Mouse (Mus musculus) neutrophil, adult 65 days (primary cell): ENCODE data around the gene Prdx5. TPM values are rescaled to one million over a fixed set of nuclear protein-coding genes. Genes with fewer than 3 reads are reported as not detected.

Source experiments
- total RNA-seq: library from RNA; stranded (reverse); gene quantifications from 2 replicates; pipeline ENCODE4 v1.2.4, GENCODE M21; 2023

The Prdx5 gene
- total RNA-seq = 1,349 and 1,444 TPM in 2 replicates

GRCm38 (mm10) chr19:6909507-6910289 is at the start of gene Prdx5, which contains the start of gene Trmt112:
TSS of gene Prdx5 (minus strand) at chr19:6910106.
TSS of gene Trmt112 (plus strand) at chr19:6909698.

DNA sequence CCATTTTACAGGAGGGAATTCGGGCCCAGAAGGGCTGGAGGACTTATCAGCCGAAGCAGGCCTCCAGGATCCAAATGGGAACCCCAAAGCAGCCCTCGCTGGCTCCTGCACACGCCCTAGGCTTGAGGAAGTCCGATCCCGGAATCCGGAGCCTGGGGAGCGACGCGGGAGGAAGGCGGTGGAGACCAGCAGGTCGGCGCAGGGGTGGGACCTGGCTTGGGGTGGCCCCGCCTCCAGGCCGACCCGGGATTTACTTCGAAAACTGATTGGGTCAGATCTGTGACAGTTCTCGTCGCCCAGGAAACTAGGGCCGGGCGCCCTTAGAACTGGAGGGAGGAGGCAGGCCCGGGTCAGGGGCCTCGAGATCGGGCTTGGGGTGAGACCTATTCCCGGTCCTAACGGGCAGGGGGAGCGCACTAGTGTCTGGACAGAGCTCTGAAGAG is 32.4 kb upstream of the Prdx5 start, which contains the start of gene Gpr137:
Gene Gpr137 (minus strand): TSS at position 232 of the 443 bp plus-strand sequence.

DNA sequence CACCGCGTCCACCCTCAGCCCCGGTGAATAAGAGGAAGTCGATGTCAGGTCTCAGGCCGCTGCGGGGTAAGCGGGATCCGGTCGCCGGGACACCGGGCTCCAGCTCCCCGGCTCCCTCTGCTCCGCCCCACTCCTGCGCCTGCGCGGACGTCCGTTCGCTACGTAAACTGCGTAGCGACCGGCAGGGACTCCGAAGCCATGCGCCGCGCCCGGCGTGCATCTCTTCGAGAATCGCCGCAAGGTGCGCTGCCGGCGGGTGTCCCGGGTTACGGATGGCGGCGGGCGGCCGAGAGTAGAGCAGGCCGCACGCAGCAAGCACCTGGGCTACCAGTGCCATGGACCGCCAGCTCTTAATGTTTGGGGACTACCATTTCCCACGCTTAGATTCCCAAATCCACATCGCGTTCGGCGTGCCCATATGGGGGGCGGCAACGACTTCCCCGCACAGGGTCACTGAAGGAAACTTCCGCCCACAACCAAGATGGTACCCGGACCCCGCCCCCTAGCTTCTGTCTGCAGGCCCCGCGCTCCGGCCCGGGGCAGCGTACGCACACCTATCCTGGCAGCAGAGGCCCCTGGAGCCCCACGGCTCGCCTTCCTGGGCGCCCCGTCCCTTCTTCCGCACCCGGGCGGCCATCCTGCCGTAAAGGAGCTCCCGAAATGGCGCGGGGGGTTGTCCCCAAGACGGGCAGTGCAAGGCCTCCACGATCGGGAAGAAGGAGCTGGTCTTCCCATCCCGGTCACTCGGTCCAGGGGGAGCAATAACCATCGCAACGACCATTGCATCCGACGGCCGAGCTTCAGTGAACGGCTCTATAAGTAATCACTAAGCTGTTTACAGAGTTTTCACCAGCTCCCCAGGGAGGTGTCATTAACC is 31.7 kb upstream of the Prdx5 start, which contains the start of gene Bad:
Gene Bad (plus strand): TSS at position 490 of the 877 bp plus-strand sequence.

DNA sequence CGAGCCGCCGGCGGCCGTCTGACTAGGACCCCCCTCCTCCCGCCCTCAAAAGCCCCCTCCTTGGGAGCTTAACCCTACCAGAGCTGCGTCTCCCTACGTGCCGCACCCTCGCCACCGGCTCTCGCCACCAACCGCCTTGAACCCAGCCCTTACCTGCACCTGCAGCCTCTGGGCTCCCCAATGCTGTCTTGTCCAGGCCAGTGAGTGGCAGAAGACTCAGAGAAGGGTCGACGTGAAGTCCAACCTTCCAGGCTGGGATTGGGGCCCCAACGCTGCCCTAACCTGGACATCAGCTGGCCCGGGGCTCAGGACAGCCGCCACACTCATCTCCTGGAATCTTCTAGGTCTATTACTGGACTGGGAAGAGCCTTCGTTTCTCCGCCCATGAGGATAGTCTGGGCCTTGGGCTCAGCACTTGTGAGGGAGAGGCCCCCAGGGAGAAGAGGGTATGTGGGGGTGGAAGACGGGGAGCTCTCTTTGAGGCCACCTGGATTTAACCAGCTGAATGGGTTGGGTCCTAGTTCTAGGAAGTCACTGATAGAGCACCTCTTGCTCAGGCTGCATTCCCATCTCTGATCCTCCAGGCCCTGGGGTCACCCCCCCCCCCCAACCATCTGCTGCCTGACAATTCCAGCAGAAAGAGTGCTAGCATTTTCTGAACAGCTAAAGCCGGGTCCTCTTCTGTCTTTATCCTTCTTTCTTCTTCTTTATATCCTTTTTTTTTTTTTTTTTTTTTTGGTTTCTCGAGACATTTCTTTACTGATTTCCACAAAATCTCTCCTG is 24.5 kb upstream of the Prdx5 start, which contains the start of gene Kcnk4:
Gene Kcnk4 (minus strand): TSS at position 321 of the 783 bp plus-strand sequence.

GRCm38 (mm10) chr19:6925307-6925573 is 15.3 kb upstream of the Prdx5 start, which contains the start of gene Catsperz:
TSS of gene Catsperz (minus strand) at chr19:6925380.

DNA sequence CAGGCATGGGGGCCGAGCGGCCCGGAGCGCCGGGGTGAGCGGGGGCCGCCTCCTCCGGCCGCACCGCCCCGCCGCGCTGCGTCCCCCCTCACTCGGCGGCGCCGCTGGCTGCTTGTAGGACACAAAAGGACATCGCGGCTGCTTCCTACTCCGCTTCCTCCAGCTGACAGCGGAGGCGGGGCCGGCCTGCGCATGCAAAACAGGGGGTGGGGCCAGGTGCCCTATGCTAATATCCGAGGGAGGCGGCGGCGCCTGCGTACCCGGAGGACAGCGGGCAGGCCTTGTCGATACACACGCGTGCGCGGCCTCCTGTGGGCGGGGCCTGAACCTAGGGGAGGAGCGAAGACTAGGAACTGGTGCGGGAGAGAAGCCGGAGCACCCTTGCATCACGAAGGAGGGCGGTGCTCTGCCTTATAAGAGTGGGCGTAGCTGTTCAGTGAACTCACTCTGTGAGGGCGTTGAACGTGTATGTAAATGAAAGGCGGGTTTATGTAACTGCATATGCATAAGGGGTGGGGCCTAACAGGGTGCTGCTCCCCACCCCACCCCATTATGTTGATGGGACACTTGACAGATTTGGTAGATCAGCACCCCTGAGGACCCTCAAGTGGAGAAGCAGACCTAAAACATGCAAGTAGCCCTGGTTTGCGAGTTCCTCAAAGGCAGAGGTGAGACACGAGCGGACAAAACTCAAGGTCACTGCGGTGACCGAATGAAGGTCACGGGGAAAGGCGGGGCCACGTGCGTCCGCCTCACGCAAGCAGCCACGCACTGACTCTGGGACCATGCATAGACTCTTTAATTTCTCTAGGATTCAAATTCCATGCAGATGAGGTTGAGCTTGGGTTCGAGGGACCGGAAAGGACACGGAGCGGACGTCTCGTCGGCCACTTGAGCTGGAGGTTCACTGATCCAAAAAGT is 12.0 kb upstream of the Prdx5 start, which contains the start of gene Esrra:
Gene Esrra (minus strand): TSS at position 167 of the 921 bp plus-strand sequence.

DNA sequence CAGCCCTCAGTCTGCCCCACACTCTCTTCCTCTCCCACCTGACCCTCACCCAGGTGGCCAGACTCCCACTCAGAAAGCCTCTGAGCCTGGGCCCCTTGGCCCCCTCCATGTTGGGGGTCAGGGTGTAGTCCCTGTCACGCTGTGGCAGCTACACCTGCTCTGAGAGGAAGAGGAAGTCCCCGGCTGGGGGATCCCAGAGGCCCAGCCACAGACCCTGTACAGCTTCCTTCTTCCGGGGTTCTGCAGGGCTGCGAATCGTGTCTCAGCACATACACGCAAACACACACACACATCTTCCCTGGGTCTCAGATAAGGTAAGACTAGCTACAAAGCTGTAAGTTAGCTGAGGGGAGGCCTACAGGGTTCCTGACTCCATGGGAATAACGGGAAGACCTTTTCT is 51.9 kb downstream of the Prdx5 start, which contains the start of gene Ccdc88b:
Gene Ccdc88b (minus strand): TSS at position 181 of the 400 bp plus-strand sequence.

Other genes with a start within 250 kb of the Prdx5 start
- 40.7 and 52.9 TPM in 2 replicates for gene Rps6ka4, start 69.5 kb downstream of the Prdx5 start, total RNA-seq
- gene Ccdc88b, start 51.9 kb downstream of the Prdx5 start, total RNA-seq = 135 and 214 TPM in 2 replicates
- gene Trmt112, start 408 bp downstream of the Prdx5 start, total RNA-seq = 103 and 107 TPM in 2 replicates
- 46.3 and 64.8 TPM in 2 replicates for gene Esrra, start 11.7 kb upstream of the Prdx5 start, total RNA-seq
- not detected in 2 replicates for gene Catsperz, start 15.3 kb upstream of the Prdx5 start, total RNA-seq
- not detected in 2 replicates for gene Kcnk4, start 24.4 kb upstream of the Prdx5 start, total RNA-seq
- gene Bad, start 31.8 kb upstream of the Prdx5 start, total RNA-seq = 15.1 and 19.9 TPM in 2 replicates
- 24.4 and 33.5 TPM in 2 replicates for gene Gpr137, start 32.4 kb upstream of the Prdx5 start, total RNA-seq
- gene Ppp1r14b, start 64.9 kb upstream of the Prdx5 start, total RNA-seq = 27.3 and 37.8 TPM in 2 replicates
- gene Plcb3, start 66.4 kb upstream of the Prdx5 start, total RNA-seq = 16.4 and 20.8 TPM in 2 replicates
- gene Fkbp2, start 70.4 kb upstream of the Prdx5 start, total RNA-seq = 24.5 and 26.5 TPM in 2 replicates
- 4.9 and 5.2 TPM in 2 replicates for gene Vegfb, start 77.5 kb upstream of the Prdx5 start, total RNA-seq
- gene Dnajc4, start 82.5 kb upstream of the Prdx5 start, total RNA-seq = 21.1 and 22.3 TPM in 2 replicates
- 12.6 and 14.2 TPM in 2 replicates for gene Nudt22, start 86.0 kb upstream of the Prdx5 start, total RNA-seq
- gene Trpt1, start 86.0 kb upstream of the Prdx5 start, total RNA-seq = 1.1 and 2.2 TPM in 2 replicates
- gene Fermt3, start 109.4 kb upstream of the Prdx5 start, total RNA-seq = 210 and 229 TPM in 2 replicates
- 32.9 and 38.8 TPM in 2 replicates for gene Stip1, start 129.9 kb upstream of the Prdx5 start, total RNA-seq
- gene Macrod1, start 146.7 kb upstream of the Prdx5 start, total RNA-seq = 1.2 and 2.3 TPM in 2 replicates
- gene Flrt1, start 195.6 kb upstream of the Prdx5 start, total RNA-seq = not detected in 2 replicates